Mouse (Mus musculus): ENCODE measurements around the gene Sh3pxd2a.

Gene Sh3pxd2a

DNA sequence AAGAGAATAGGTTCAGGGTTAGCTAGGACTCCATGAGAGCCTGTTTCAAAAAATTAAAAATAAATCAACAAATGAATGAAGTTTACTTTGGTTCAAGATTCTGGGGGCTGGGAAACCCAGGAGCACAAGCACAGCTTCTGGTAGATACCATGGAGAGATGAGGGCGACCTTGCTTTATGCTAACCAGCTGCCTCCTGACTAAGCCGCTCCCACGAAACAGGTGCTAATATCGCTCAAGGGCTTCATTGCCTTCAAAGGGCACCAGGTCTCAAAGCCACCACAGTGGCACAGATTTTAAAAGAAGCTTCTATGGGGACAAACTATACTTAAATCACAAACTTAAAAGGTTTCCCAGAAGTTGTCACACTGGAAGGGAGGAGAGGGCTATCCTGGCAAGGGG lies 27.2 kb downstream of the Sh3pxd2a start:
- DNase-seq (ENCODE audit: low spot score), result no peak

DNA sequence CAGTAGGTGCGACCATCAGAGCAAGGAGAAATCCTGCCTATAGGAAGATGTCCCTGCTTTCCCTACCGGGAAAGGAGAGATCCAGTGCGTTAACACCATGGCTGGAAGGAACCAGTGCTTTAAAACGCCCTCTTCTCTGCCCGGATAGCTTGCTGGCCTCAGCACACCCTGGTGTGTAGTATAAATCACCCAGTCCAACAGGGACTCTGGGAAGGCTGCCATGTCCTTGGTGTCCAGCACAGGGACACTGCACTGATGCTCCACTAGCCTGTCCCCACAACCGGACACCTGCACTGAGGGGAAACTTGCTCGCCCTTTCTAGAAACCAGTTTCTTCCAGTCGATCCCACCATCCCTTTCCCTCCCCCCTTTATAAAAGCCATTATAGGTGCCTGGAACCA lies 28.0 kb downstream of the Sh3pxd2a start:
- no peak for DNase-seq (ENCODE audit: low spot score)

- DNase-seq (ENCODE audit: low spot score), result no peak
Observed at GRCm38 (mm10) chr19:47434655-47435054, 29.5 kb downstream of the Sh3pxd2a start.

- DNase-seq (ENCODE audit: low spot score), result peak; percentile 37
Observed at GRCm38 (mm10) chr19:47432339-47432738, 31.9 kb downstream of the Sh3pxd2a start.

DNA sequence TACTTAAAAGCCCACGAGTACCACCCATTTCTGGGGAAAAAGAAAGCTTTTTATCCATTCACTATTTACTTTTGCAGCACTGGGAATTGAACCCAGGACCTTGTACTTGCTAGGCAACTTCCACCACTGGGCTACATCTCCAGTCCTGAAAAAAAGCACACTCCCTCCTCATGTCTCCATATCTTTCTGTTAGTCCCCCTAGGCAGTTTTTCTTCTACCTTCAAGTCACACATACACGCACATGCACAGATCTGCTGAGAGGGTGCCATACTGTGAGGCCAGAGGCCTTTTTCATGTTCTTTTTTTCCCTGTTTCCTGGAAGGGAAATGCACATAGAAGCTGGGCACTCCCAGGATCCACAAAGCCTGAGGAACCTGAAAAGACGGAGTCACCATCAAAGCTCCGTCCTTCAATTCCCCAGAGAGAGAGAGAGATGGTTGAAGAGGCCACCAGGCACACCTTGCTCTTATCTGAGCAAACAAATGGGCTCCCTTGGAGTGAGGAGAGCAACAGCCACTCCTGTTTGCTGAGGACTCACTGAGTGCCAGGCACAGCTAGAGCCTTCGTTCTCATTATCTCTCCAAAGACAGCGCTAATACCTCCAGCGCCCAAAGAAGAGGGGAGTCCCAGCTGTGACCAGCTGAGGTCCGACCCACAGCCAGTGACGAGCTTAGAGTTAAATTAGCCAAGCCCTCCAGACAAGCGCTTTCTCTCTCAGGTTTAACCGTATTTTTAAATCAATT lies 32.8 kb downstream of the Sh3pxd2a start:
- no peak for DNase-seq (ENCODE audit: low spot score)

DNA sequence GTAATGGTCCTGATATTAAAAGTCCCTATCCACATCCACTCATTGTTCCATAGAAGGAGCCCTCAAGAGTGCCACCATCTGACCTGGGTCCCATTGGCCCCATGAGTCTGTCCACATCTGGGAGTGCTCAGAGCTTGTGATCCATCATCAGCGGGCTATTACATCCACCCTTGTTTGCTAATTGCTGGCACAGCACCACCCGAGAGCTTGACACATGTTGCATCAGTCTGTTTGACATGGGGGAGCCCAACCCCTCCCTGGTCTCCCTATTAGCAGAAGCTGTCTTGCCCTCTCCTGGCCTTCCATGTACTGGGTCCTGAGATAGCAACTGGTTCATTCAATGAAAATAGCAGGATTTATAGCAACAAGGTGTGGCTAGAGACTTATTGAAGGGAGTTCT lies 34.0 kb downstream of the Sh3pxd2a start:
- no peak for DNase-seq (ENCODE audit: low spot score)

DNA sequence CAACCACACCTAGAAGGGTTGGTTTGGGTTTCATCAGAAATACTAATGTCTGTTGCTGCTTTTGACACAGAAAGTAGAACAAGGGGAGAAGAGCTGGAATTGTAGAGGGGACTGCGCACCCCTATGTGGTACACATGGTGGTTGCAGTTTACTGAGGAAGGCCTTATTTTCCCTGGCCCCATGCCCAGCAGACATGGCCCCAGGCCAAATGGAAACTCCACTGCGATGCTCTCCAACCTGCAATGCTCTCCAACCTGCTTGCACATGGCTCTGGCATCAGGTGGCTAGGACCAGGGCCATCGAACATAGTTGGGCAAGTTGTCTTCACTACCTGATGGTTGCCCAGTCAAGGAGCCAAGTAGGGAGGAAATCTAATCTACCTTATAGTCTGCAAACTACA lies 35.0 kb downstream of the Sh3pxd2a start:
- no peak for DNase-seq (ENCODE audit: low spot score)

DNA sequence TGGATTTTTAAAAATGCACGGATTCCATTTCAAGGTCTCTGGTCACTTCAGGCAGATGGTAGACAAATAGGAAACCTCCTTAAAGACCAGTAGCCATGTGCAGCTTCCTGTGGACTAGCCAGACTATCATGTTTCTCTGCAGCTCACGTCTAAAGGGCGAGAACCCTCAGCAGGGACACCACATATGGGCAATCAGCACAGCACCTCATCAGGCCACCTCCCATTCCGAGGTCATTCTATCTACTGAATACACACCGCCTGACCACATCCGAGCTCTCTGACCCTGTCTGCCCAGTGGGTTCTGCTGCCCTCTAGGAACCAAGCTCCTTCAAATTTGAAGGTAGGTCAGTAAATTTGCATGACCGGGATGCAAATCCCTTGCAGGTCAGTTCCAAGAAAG lies 35.4 kb downstream of the Sh3pxd2a start:
- DNase-seq (ENCODE audit: low spot score), result no peak

DNA sequence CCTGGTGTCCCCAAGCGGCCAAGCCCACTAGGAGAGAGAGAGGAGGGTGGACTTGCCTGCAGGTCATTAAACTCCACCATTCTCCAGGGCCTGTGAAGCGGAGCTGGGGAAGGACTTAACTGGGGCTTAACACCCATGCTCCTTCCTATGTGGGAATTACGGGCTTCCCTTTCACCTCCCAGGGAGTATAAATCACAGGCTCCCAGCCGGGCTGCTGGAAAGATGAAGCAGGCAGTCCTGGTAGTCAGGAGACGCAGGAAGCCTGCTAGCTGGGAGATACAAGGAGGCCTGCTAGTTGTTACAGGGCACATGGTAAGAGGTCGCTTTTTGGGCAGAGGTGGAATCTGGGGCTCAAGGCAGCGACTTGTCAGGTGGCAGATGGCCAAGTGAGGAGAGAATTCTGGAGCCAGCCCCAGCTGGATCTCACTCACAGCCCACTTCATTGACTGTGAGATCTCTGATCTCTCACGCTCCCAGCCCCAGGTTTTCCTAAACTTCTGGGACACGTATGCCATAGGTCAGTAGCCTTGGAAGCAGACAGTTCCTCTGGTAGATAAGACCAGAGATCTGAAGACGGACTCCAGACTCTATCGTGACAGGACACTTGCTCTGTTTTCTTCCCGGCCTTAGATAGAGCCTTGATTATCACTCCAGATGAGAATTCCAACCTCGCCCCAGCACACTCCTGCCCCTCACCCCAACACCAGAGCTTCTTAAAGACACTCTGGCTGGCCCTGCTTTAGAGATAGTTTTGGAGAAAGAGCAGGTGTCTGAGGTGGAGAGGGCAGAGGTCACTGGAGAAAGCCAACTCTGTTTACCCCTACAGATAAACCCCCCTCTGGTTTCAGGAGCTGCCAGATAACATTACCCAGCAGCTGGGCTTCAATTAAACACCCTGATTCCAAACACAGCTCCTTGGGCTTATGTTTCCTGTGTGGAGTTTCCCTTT lies 36.1 kb downstream of the Sh3pxd2a start:
- no peak for DNase-seq (ENCODE audit: low spot score)

DNA sequence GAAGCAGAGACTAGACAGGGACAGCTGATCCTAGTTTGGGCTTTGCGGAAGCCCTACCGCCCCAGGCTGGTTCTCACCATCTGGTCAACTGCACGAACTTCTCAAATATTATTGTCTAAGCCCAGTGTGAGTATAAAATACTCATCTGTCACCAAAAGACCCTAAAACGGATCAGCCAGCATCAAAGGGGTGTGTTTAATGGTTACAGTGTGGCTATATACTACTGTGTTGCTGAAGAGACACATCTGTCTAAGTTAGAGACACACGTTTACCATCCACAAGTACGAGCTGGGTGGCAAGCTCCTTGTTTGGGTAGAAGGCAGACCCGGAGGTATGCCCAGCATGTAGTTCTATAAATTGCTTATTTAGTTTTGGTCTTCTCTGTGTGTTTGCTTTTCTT lies 40.6 kb downstream of the Sh3pxd2a start:
- DNase-seq (ENCODE audit: low spot score), result no peak

DNA sequence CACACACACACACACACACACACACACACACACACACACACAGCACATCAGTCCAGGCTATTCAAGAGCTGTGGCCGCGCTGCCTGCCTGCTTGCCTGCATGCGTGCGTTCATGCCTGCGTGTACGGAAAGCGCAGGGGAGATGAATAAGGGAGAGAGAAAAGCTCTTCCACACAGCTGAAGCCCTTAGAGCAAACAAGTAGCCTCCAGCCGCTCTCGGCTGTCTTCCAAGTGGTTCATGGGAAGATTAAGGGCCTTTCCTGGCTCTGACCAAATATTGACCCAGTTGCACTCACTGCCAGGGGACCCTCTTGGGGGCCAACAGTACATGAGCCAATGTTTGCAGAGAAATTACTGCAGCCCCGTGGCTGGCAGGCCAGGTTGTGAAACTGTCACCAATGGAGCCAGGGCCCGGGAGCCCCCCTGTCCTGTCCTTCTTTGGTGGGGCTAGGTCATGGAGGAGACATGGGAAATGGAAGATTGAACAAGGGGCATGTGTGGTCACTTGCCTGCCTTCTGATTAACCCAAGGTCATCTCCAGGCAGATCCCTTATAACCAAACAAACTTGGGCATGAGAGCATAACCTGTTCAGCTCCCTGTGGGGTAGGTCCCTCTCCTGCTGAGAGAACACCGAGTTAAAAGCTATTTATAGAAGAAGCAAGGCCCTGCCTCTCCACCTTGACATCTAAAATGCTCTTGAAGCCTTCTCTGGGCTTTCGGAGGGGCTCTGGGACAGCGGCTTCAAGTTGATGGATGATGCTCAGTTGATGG lies 42.9 kb downstream of the Sh3pxd2a start:
- no peak for DNase-seq (ENCODE audit: low spot score)

- no peak for DNase-seq (ENCODE audit: low spot score)
Observed at GRCm38 (mm10) chr19:47420539-47420938, 43.7 kb downstream of the Sh3pxd2a start.

DNA sequence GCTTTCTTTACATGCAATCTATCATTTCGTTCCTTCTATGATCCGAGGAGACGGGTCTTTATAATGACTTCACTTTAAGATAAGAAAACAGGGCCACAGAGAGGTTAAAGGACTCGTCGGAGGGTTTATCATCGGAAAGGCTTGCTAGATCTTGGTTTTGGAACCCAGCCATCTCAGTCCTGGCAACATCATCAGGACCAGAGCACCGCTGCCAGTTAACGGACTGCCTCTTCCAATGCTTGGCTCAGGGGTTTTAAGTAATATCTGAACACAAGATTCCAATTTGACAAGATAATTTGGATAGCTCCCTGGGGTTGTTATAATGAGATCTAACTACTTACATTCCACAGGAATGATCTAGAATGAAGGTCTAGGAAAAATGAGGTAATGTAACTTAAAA lies 45.0 kb downstream of the Sh3pxd2a start:
- DNase-seq (ENCODE audit: low spot score), result no peak

DNA sequence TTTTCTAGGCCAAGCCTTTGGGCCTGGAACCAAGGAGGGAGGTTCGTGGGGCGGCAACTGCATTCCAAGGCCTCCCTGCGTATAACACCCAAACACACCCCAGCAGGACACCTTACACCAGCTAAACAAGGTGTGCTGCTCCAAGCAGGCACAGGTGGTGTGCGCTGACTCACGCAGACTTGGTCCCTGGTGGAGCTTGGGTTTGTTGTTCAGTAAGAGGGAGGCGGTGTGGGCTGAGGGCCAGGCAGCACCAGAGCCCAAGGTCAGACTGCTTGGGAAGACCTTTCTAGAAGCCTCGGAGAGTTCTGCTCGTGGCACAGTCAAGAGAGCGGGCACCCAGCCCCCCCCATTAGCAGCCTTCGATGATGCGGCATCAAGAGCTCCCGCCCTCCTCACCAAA lies 48.0 kb downstream of the Sh3pxd2a start:
- DNase-seq (ENCODE audit: low spot score), result no peak

GRCm38 (mm10) chr19:47414142-47414905 lies 49.9 kb downstream of the Sh3pxd2a start:
- no peak for DNase-seq (ENCODE audit: low spot score)

- no peak for DNase-seq (ENCODE audit: low spot score)
Observed at GRCm38 (mm10) chr19:47413458-47414005, 50.7 kb downstream of the Sh3pxd2a start.

DNA sequence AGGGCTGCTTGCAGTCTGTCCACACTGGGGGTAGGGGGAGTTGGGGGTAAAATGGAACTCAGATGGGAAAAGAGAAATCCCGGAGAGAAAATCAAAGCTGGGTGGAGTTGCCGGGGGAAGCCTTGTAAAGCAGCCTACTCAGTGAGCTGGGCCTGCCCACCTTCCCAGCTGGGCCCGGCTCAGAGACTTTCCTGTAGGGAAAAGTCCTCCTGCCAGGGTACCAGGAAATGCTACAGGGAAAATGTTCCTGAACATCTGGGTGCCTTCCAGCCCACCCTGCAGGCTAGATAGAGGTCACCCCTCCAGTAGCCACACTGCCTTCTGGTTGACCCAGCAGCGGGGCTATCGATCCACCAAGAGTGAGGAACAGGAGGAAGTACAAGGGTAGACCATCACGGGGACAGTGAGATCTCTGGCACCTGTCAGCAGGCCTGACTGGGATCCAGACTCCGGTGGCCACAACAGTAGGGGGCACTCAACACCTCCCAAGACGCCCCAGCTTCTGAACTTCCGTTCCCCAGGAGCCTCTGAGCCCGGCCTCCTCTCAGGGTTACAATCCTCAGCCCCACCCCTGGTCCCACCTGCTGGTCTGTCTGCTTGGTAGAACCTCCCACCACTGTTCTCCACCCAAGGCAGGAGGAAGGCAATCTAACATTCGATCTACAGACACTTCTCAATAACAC lies 51.5 kb downstream of the Sh3pxd2a start:
- no peak for DNase-seq (ENCODE audit: low spot score)

GRCm38 (mm10) chr19:47410301-47410700 lies 53.9 kb downstream of the Sh3pxd2a start:
- no peak for DNase-seq (ENCODE audit: low spot score)

DNA sequence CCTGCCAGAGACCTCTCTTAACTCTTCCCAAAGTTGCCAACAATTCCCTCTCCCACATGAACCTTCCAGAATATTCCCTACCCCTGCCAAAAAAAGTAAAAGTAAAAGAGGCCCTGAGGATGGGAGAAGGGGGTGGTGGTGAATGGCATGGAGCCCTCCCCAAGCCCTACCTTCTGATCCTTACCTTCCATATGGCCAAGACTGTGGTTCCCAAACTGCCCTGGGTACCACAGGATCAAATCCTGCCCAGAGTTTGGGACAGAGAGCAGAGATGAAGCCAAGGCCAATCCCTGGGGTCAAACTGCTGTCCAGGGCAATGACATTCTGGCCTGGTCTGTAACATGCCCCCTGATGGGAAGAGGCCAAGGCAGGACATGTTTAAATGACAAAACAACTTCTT lies 55.1 kb downstream of the Sh3pxd2a start:
- DNase-seq (ENCODE audit: low spot score), result no peak

GRCm38 (mm10) chr19:47408656-47409055 lies 55.5 kb downstream of the Sh3pxd2a start:
- no peak for DNase-seq (ENCODE audit: low spot score)

- DNase-seq (ENCODE audit: low spot score), result no peak
Observed at GRCm38 (mm10) chr19:47407332-47407731, 56.9 kb downstream of the Sh3pxd2a start.
